Mouse (Mus musculus): ENCODE results near the gene Wipf2. TPM values are rescaled to one million over a fixed set of nuclear protein-coding genes. Genes with fewer than 3 reads are reported as not detected.

Gene Wipf2
- polyA plus RNA-seq, 1 experiment from 2014 or later, result 3.0 TPM

DNA sequence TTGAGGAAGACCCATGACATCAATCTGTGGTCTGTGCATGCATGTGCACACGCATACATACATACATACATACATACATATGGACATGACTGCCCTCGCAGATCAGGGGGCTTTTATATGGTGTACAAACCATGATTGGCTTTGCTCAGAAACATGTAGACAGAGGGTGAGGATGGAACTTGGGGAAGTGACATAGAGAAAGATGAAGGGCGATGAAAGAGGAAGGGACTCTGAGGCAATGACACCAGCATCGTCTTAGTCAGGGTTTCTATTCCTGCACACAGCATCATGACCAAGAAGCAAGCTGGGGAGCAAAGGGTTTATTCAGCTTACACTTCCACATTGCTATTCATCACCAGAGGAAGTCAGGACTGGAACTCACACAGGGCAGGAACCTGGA, 25.6 kb downstream of the Wipf2 start:
- H3K27me3 ChIP-seq (replicated peaks), result no peaks in the 10 kb centered on the region
- no peak overlapping the region for H3K4me2 ChIP-seq
- ATAC-seq (ENCODE audit: insufficient number of reproducible peaks, low FRiP score), result no peak
- H3K4me3 ChIP-seq, result no peak overlapping the region
- H3K4me1 ChIP-seq (replicated peaks), result peaks cover 9% of the 10 kb centered on the region
- 93% methylated on average over 4 of the region's 4 CpGs for WGBS
- H3K27ac ChIP-seq (ENCODE audit: poor library complexity, severe bottlenecking), result no peak overlapping the region
- H3K9ac ChIP-seq, result no peak overlapping the region
- H3K36me3 ChIP-seq, result peaks cover 87% of the 10 kb centered on the region
- no peaks in the 10 kb centered on the region; the same call in 1 of the 2 replicates for H3K9me3 ChIP-seq (replicated peaks)

DNA sequence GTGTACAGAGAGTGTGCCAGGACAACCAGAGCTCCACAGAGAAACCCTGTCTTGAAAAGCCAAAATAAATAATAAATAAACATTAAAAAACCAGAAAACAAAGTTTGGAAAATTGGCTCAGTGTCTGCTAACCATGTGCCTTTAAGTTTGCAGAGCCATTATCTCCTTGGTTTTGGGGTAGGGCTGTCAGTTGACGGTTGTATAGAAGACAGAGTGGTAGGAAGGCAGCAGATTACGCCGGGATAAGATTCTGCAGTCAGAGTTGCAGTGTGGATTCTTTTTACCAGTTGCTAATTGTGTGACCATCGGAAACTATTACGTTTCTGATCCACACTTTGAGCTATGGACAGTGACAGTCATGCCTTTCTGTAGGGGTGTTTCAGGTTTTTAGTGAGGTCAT, 26.5 kb downstream of the Wipf2 start:
- H3K4me1 ChIP-seq (replicated peaks), result peaks cover 9% of the 10 kb centered on the region
- no peak overlapping the region for H3K4me3 ChIP-seq
- WGBS, result 73% methylated on average over 5 of the region's 5 CpGs
- peaks cover 87% of the 10 kb centered on the region for H3K36me3 ChIP-seq
- no peaks in the 10 kb centered on the region for H3K27me3 ChIP-seq (replicated peaks)
- no peak overlapping the region for H3K4me2 ChIP-seq
- H3K9ac ChIP-seq, result no peak overlapping the region
- no peak for ATAC-seq (ENCODE audit: insufficient number of reproducible peaks, low FRiP score)
- no peak overlapping the region for H3K27ac ChIP-seq (ENCODE audit: poor library complexity, severe bottlenecking)
- no peaks in the 10 kb centered on the region; the same call in 1 of the 2 replicates for H3K9me3 ChIP-seq (replicated peaks)

DNA sequence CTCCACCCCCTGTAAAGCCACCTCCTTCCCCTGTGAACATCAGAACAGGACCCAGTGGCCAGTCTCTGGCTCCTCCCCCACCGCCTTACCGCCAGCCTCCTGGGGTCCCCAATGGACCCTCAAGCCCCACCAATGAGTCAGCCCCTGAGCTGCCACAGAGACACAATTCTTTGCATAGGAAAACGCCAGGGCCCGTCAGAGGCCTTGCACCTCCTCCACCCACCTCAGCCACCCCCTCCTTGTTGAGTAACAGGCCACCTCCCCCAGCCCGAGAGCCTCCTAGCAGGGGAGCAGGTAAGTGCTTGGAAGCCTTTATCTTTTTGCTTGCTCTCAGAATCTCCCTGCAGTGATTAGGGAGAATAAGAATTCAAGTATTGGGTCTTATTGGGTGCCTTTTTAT, 29.0 kb downstream of the Wipf2 start:
- no peaks in the 10 kb centered on the region; the same call in 1 of the 2 replicates for H3K9me3 ChIP-seq (replicated peaks)
- WGBS, result 63% methylated on average over 5 of the region's 5 CpGs
- H3K4me3 ChIP-seq, result no peak overlapping the region; the same call in 1 of the 2 replicates
- H3K36me3 ChIP-seq, result peaks cover 89% of the 10 kb centered on the region
- ATAC-seq (ENCODE audit: insufficient number of reproducible peaks, low FRiP score), result no peak
- H3K27me3 ChIP-seq (replicated peaks), result no peaks in the 10 kb centered on the region
- no peak overlapping the region for H3K4me2 ChIP-seq
- no peak overlapping the region for H3K27ac ChIP-seq (ENCODE audit: poor library complexity, severe bottlenecking)
- peaks cover 9% of the 10 kb centered on the region for H3K4me1 ChIP-seq (replicated peaks)
- no peak overlapping the region for H3K9ac ChIP-seq

DNA sequence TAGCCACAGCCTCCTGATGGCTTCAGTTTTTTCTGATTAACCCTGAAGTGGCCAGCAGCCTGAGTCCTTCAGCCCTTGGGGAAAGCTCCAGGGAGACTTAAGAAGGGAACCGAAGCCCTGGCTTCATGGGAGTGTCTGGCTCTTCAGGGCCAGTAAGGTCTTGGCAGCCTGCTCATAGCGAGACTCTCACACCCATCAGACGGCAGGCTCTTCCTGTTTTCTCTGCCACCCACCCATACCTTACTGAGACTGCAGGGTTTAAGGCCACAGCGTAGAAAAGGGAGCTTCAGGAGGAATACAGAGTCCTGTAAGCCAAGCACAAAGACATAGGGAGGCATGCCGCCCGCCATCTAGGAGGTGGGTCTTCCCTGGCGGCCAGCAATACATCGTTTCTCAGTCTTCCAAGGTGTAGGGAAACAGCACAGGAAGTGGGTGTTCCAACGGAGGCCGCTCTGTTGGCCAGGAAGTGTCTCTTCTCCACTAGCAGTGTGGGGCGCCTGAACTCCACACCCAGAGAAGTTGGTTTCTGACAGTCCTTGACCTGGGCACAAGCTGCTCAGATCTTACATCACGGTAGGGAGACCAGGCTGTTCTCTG, 37.2 kb downstream of the Wipf2 start:
- no peak overlapping the region; the same call in 1 of the 2 replicates for H3K4me2 ChIP-seq
- no peaks in the 10 kb centered on the region for H3K9me3 ChIP-seq (replicated peaks)
- no peak for ATAC-seq (ENCODE audit: insufficient number of reproducible peaks, low FRiP score)
- WGBS, result 69% methylated on average over 12 of the region's 12 CpGs
- H3K27ac ChIP-seq (ENCODE audit: poor library complexity, severe bottlenecking), result 0 out of 2 replicates have a peak overlapping the region, but pooled peaks have one; percentile 13
- H3K4me3 ChIP-seq, result no peak overlapping the region
- H3K36me3 ChIP-seq, result peaks cover 57% of the 10 kb centered on the region
- 0 out of 2 replicates have a peak overlapping the region, but pooled peaks have one; percentile 7 for H3K9ac ChIP-seq
- no peaks in the 10 kb centered on the region for H3K27me3 ChIP-seq (replicated peaks)
- H3K4me1 ChIP-seq (replicated peaks), result peaks cover 51% of the 10 kb centered on the region

DNA sequence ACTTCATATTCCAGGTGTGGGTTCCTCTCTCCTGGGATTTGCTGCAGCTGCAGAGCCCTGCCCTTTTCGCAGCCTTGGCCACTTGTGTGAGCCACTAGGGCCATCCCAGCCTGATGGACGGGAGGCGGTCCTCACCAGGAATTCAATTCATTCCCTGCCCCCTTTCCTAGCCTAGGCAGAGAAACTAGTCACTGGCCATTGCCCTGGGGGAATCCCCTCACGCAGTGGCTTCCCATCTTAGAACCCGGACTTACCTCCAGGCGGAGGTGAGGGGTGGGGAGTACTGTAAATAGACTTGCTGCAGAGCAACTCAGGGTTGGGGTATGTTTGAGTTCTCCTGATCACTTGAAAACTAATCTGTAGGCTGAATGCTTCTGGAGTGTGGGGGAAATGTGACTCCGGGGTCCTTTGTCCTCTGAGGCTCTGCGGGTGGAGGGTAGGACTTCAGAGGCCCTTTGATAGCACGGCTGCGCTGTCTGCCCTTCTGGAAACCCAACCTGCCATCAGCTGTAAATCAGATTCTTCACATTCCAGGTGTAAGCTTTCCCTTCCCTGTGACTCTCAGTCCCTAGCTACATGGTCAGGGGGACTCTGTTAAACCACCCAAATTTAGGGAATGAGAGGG, 39.3 kb downstream of the Wipf2 start:
- no peaks in the 10 kb centered on the region for H3K27me3 ChIP-seq (replicated peaks)
- peak overlapping the region; percentile 55 for H3K4me2 ChIP-seq
- WGBS, result 12% methylated on average over 10 of the region's 10 CpGs
- H3K9me3 ChIP-seq (replicated peaks), result no peaks in the 10 kb centered on the region
- peak overlapping the region; percentile 92 for H3K27ac ChIP-seq (ENCODE audit: poor library complexity, severe bottlenecking)
- peak overlapping the region; percentile 28 for H3K9ac ChIP-seq
- peaks cover 40% of the 10 kb centered on the region for H3K36me3 ChIP-seq
- no peak; the same call in 1 of the 2 replicates for ATAC-seq (ENCODE audit: insufficient number of reproducible peaks, low FRiP score)
- H3K4me3 ChIP-seq, result peak overlapping the region; percentile 14; the same call in 1 of the 2 replicates
- peaks cover 55% of the 10 kb centered on the region for H3K4me1 ChIP-seq (replicated peaks)

DNA sequence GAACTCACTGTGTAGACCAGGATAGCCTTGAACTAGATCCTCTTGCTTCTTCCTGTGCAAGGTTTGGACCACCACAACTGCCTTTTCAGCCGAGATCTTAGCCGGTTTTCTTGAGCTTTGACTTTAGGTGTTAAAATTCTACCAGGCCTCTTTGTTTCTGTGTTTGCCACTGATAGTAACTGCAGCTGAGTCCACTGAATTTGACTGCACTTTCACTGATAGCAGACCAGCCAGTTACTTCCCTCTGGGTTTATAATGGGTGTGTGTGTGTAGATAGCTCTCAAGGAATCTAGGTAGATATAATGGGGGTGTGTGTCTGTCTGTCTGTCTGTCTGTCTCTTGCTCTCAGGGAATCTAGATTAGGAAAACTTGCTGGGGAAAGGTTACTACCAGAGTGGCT, 41.1 kb downstream of the Wipf2 start:
- no peak for ATAC-seq (ENCODE audit: insufficient number of reproducible peaks, low FRiP score)
- Histone ChIP-seq H3K4me2 (no peak overlapping the region; the same call in 1 of the 2 replicates), H3K4me1 (replicated peaks) (peaks cover 71% of the 10 kb centered on the region), H3K4me3 (no peak overlapping the region), H3K9ac (no peak overlapping the region), H3K9me3 (replicated peaks) (no peaks in the 10 kb centered on the region), H3K27me3 (replicated peaks) (no peaks in the 10 kb centered on the region), H3K27ac (ENCODE audit: poor library complexity, severe bottlenecking) (peak overlapping the region; percentile 92), H3K36me3 (peaks cover 25% of the 10 kb centered on the region)
- 40% methylated on average over 2 of the region's 2 CpGs for WGBS

DNA sequence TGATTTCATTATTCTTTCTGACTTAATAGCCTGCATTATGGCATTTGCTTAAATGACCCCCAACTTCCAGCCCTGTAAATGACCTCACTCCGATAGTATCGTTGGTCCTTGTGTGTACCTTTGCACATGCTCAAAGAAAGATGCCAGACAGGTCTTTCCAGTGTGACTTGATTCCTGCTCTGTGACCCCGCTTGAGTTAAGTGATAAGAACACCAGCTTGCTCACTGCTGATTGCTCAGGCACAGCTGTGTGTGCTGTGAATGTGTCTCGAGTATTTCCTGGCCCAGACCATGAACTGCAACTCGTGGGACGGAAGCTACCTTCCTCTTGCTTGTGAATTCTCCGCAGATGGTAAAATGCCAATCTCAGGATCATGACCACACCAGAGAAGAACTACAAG, 41.6 kb downstream of the Wipf2 start:
- peaks cover 20% of the 10 kb centered on the region for H3K36me3 ChIP-seq
- H3K9ac ChIP-seq, result no peak overlapping the region
- peaks cover 71% of the 10 kb centered on the region for H3K4me1 ChIP-seq (replicated peaks)
- no peaks in the 10 kb centered on the region for H3K9me3 ChIP-seq (replicated peaks)
- no peaks in the 10 kb centered on the region for H3K27me3 ChIP-seq (replicated peaks)
- no peak overlapping the region for H3K4me2 ChIP-seq
- ATAC-seq (ENCODE audit: insufficient number of reproducible peaks, low FRiP score), result no peak
- 33% methylated on average over 7 of the region's 7 CpGs for WGBS
- peak overlapping the region; percentile 43; the same call in 1 of the 2 replicates for H3K27ac ChIP-seq (ENCODE audit: poor library complexity, severe bottlenecking)
- no peak overlapping the region for H3K4me3 ChIP-seq

DNA sequence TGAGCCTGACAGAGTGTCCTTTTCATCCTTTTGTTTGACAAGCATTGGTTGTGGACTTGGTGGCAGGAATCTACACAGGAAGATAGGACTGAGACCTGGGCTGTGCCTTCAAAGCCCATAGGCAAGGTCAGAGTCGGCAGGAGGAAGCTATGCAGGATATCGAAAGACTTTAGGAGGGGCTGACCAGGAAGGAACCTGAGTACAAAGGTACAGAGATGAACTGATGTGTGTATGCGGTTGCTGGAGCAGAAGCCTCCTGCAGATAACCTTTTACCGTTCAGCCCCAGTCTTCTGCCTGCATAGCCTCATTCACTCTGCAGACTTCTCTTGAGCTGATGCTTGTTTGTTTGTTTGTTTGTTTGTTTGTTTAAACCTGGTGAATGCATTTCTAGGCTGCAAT, 42.1 kb downstream of the Wipf2 start:
- no peak overlapping the region for H3K9ac ChIP-seq
- H3K9me3 ChIP-seq (replicated peaks), result no peaks in the 10 kb centered on the region
- H3K4me3 ChIP-seq, result no peak overlapping the region
- peaks cover 20% of the 10 kb centered on the region for H3K36me3 ChIP-seq
- 55% methylated on average over 4 of the region's 4 CpGs for WGBS
- no peaks in the 10 kb centered on the region for H3K27me3 ChIP-seq (replicated peaks)
- H3K4me2 ChIP-seq, result no peak overlapping the region
- H3K27ac ChIP-seq (ENCODE audit: poor library complexity, severe bottlenecking), result peak overlapping the region; percentile 43; the same call in 1 of the 2 replicates
- no peak for ATAC-seq (ENCODE audit: insufficient number of reproducible peaks, low FRiP score)
- peaks cover 70% of the 10 kb centered on the region for H3K4me1 ChIP-seq (replicated peaks)

DNA sequence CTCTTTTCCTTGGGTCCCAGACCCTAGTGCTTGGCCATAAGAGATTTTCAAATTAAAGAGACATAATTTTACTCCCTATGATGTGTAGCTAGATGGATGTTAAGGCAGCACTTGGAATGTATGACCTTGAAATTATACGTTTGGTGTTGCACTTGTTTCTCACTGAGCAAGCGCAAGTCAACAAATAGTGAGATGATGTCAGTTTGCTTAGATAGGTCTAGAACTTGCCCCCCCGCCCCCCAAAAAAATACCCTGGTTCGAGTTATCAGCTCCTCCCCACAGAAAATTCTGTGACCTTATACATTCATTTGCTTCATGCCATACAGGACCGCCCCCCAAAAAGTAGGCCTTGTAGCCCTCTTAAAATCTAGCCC, 43.6 kb downstream of the Wipf2 start:
- Histone ChIP-seq H3K4me3 (peak overlapping the region; percentile 75), H3K4me1 (replicated peaks) (peaks cover 65% of the 10 kb centered on the region), H3K4me2 (peak overlapping the region; percentile 99), H3K9ac (no peak overlapping the region; the same call in 1 of the 2 replicates), H3K27me3 (replicated peaks) (no peaks in the 10 kb centered on the region), H3K27ac (ENCODE audit: poor library complexity, severe bottlenecking) (no peak overlapping the region), H3K36me3 (peaks cover 28% of the 10 kb centered on the region), H3K9me3 (replicated peaks) (no peaks in the 10 kb centered on the region)
- WGBS, result 56% methylated on average over 5 of the region's 5 CpGs
- ATAC-seq (ENCODE audit: insufficient number of reproducible peaks, low FRiP score), result no peak

DNA sequence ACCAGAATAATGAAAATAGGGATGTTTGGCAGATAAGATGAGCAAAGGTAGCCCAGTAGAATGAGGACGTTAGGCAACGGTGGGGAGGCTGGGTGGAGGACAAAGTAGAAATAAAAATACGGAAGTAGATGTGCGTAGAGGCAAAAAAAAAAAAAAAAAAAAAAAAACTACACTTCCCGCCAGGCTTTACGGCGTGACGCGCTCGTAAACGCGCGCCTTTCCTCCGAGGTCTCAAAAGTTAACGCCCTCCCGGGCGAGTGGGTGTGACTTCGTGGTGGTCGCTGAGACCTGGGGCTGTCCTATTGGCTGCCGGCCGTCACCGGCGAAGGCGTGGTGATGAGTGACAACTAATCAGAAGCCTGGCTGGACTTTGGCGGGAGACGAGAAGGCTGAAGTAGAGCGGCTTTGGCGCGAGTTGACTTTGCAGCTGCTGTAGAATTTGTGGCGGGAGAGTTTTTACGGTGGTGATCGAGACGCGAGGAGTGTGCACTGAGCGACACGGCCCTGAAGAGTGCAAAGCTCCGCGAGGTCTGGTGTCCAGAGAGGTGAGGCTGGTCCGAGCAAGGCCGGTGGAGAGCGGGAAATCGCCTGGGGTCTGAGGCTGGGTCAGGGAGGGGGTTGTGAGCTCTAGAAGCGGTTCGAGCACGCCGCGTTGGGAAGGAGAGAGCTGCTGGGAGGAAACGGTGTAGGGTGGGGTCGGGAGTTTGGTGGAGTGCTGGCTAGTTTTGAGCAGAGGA, 44.2 kb downstream of the Wipf2 start, which contains the start of gene Cdc6:
TSS of gene Cdc6 (plus strand) at position 365 of the 737 bp plus-strand sequence.
- Histone ChIP-seq H3K36me3 (peaks cover 32% of the 10 kb centered on the region), H3K4me1 (replicated peaks) (peaks cover 60% of the 10 kb centered on the region)

DNA sequence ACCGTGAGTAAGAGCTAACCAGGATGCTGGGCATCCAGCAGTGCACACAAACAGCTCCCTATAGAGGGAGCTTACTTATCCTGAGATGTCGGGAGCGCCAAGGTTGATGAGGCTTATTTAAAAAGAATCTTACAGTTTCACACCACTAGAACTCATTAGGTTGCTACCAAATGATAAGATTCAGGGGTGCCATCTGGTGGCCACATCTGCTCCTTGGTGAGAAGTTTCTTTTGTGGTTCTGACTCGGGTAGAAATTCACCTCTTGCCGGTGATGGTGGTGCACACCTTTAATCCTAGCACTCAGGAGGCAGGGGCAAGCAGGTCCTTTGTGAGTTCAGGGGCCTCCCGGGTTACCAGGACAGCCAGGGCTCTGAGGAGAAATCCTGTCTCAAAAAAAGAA, 46.2 kb downstream of the Wipf2 start:
- peaks cover 40% of the 10 kb centered on the region for H3K4me1 ChIP-seq (replicated peaks)
- H3K36me3 ChIP-seq, result peaks cover 49% of the 10 kb centered on the region
- H3K9ac ChIP-seq, result peak overlapping the region; percentile 35; the same call in 1 of the 2 replicates
- ATAC-seq (ENCODE audit: insufficient number of reproducible peaks, low FRiP score), result no peak
- no peak overlapping the region for H3K27ac ChIP-seq (ENCODE audit: poor library complexity, severe bottlenecking)
- peak overlapping the region; percentile 99 for H3K4me2 ChIP-seq
- H3K9me3 ChIP-seq (replicated peaks), result no peaks in the 10 kb centered on the region
- WGBS, result 34% methylated on average over 6 of the region's 6 CpGs
- peak overlapping the region; percentile 75 for H3K4me3 ChIP-seq
- no peaks in the 10 kb centered on the region for H3K27me3 ChIP-seq (replicated peaks)

More for the DNA sequence above, 44.2 kb downstream of the Wipf2 start, which contains the start of gene Cdc6:
- H3K9me3 ChIP-seq (replicated peaks), result no peaks in the 10 kb centered on the region
- peak within 1 kb of the TSS; percentile 67 for H3K27ac ChIP-seq (ENCODE audit: poor library complexity, severe bottlenecking)
- H3K27me3 ChIP-seq (replicated peaks), result no peaks in the 10 kb centered on the region
- peak within 1 kb of the TSS; percentile 75 for H3K4me3 ChIP-seq
- peak; percentile 95 for ATAC-seq (ENCODE audit: insufficient number of reproducible peaks, low FRiP score)
- peak within 1 kb of the TSS; percentile 99 for H3K4me2 ChIP-seq
- WGBS, result under 1% methylated on average over 49 of the region's 49 CpGs
- H3K9ac ChIP-seq, result peak within 1 kb of the TSS; percentile 84
